Mouse (Mus musculus) stomach, embryonic 16.5 days (tissue): ENCODE measurements around the gene Gp1ba. TPM values are rescaled to one million over a fixed set of nuclear protein-coding genes. Genes with fewer than 3 reads are reported as not detected.

Experiments used
- ATAC-seq: fragments of 200-750 bp; cut with Nextera tagmentation; 2 replicates; pipeline ENCODE4 v1.8.0; 2017; ENCODE audit warnings: moderate number of reproducible peaks, moderate TSS enrichment; ENCODE audit not compliant: insufficient read depth, low FRiP score
- H3K27ac ChIP-seq: fragments of 300-500 bp; sonication (generic); 2 replicates; pipeline ENCODE4 v1.5.1; 2014; ENCODE audit warnings: low read length
- H3K27me3 ChIP-seq: fragments of 300-500 bp; sonication (generic); 2 replicates; pipeline ENCODE4 v1.6.1; 2014; ENCODE audit warnings: low read length, control low read depth, mixed read lengths; ENCODE audit not compliant: control insufficient read depth, insufficient read depth
- H3K36me3 ChIP-seq: fragments of 300-500 bp; sonication (generic); 2 replicates; pipeline ENCODE4 v1.6.1; 2014; ENCODE audit warnings: low read length; ENCODE audit not compliant: control insufficient read depth, insufficient read depth
- H3K4me1 ChIP-seq: fragments of 300-500 bp; sonication (generic); 2 replicates; pipeline ENCODE4 v1.6.1; 2014; ENCODE audit warnings: low read length, control low read depth, mixed read lengths; ENCODE audit not compliant: control insufficient read depth, insufficient read depth
- H3K4me2 ChIP-seq: fragments of 300-500 bp; sonication (generic); 2 replicates; pipeline ENCODE4 v1.6.1; 2014; ENCODE audit warnings: low read depth, low read length, mixed read lengths
- H3K4me3 ChIP-seq: fragments of 300-500 bp; sonication (generic); replicated peaks from 2 replicates; pipeline ENCODE4 v1.5.1; 2014; ENCODE audit warnings: mild to moderate bottlenecking, low read length
- H3K9ac ChIP-seq: fragments of 300-500 bp; sonication (generic); 2 replicates; pipeline ENCODE4 v1.6.1; 2014; ENCODE audit warnings: low read length
- H3K9me3 ChIP-seq: fragments of 300-500 bp; sonication (generic); replicated peaks from 2 replicates; pipeline ENCODE4 v1.6.1; 2016; ENCODE audit warnings: low read length, control low read depth; ENCODE audit not compliant: control insufficient read depth
- WGBS: fragments of 180-500 bp; shearing (Covaris S2); extraction: QIAGEN DNeasy Blood & Tissue Kit; methylation state at CpG from one replicate; pipeline ENCODE4 v1.1.7; 2014; 5-methylcytosine and 5-hydroxymethylcytosine counted together
- polyA plus RNA-seq: library from polyadenylated mRNA; unstranded; fragments of >200 nt; fragmentation: Nextera tagmentation; extraction: Ambion mirVana; gene quantifications from 2 replicates; pipeline ENCODE4 v1.2.1, GENCODE M21; 2015

The Gp1ba gene
- polyA plus RNA-seq, 1 experiment from 2014 or later: 0.19 TPM

- 69% methylated on average over 12 of the region's 12 CpGs for WGBS
- H3K36me3 ChIP-seq: peaks cover 5% of the 10 kb centered on the region; the same call in 1 of the 2 replicates
These were observed 42.2 kb downstream of the Gp1ba start for GRCm38 (mm10) chr11:70681170-70681569.

DNA sequence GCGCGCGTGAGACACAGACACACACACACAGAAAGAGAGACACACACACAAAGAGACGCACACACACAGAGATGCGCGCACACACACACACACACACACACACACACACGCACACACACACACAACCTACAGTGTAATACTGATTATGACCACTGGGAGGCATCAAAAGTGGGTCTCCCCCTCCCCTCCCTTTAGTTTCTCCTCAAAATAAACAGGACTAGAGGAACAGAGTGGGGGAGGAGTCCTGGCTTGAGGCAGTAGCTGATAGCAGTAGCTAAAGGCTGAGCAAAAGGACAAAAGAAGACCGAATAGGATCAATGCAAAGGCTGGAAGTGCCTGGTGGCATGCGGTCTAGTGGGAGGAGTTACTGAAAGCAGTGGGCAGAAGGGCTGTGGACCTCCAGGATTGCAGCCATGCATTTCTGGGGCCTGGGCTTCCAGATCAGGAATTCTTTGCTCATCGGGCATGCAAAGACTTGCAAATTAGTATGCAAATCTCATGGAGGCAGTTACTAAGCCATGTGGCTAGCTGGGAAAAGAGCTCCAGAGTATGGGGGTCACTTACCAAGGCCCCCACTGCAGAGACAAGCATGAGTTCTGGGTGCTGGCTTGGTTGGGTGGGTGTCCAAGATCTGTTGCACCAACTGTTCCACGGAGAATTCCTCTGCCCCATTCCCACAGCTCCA lies 43.1 kb downstream of the Gp1ba start:
- Histone ChIP-seq H3K4me2 (no peak overlapping the region), H3K9me3 (no peaks in the 10 kb centered on the region), H3K27ac (no peak overlapping the region), H3K9ac (0 out of 2 replicates have a peak overlapping the region, but pooled peaks have one; percentile 37), H3K36me3 (peaks cover 5% of the 10 kb centered on the region; the same call in 1 of the 2 replicates), H3K27me3 (no peaks in the 10 kb centered on the region), H3K4me3 (no peak overlapping the region), H3K4me1 (peaks cover 13% of the 10 kb centered on the region; the same call in 1 of the 2 replicates)
- ATAC-seq: 0 out of 2 replicates have a peak, but pooled peaks have one; percentile 18
- 27% methylated on average over 11 of the region's 11 CpGs for WGBS

More at GRCm38 (mm10) chr11:70681170-70681569, 42.2 kb downstream of the Gp1ba start:
- Histone ChIP-seq H3K9ac (no peak overlapping the region), H3K4me3 (no peak overlapping the region), H3K4me2 (no peak overlapping the region), H3K27me3 (no peaks in the 10 kb centered on the region), H3K4me1 (peaks cover 6% of the 10 kb centered on the region; the same call in 1 of the 2 replicates), H3K9me3 (no peaks in the 10 kb centered on the region), H3K27ac (no peak overlapping the region)
- no peak for ATAC-seq

GRCm38 (mm10) chr11:70683640-70684039 lies 44.7 kb downstream of the Gp1ba start:
- H3K27me3 ChIP-seq: no peaks in the 10 kb centered on the region
- no peak overlapping the region for H3K9ac ChIP-seq
- H3K27ac ChIP-seq: no peak overlapping the region
- no peaks in the 10 kb centered on the region for H3K9me3 ChIP-seq
- ATAC-seq: no peak
- no peak overlapping the region for H3K4me2 ChIP-seq
- peaks cover 19% of the 10 kb centered on the region for H3K4me1 ChIP-seq
- no peak overlapping the region for H3K4me3 ChIP-seq
- 85% methylated on average over 5 of the region's 5 CpGs for WGBS
- H3K36me3 ChIP-seq: peaks cover 5% of the 10 kb centered on the region; the same call in 1 of the 2 replicates

- H3K4me2 ChIP-seq: peak overlapping the region; percentile 80
- 2% methylated on average over 16 of the region's 16 CpGs for WGBS
- H3K27me3 ChIP-seq: no peaks in the 10 kb centered on the region
- peak overlapping the region; percentile 90 for H3K27ac ChIP-seq
- peak overlapping the region; percentile 85 for H3K4me3 ChIP-seq
- H3K9ac ChIP-seq: peak overlapping the region; percentile 95
- H3K36me3 ChIP-seq: no peaks in the 10 kb centered on the region
- H3K9me3 ChIP-seq: no peaks in the 10 kb centered on the region
- peaks cover 23% of the 10 kb centered on the region for H3K4me1 ChIP-seq
- peak; percentile 51; the same call in 1 of the 2 replicates for ATAC-seq
These were observed 48.1 kb downstream of the Gp1ba start for GRCm38 (mm10) chr11:70686901-70687566.

- peak within 1 kb of the TSS; percentile 85 for H3K4me3 ChIP-seq
- H3K27me3 ChIP-seq: no peaks in the 10 kb centered on the region
- no peaks in the 10 kb centered on the region for H3K36me3 ChIP-seq
- H3K9me3 ChIP-seq: no peaks in the 10 kb centered on the region
- peak within 1 kb of the TSS; percentile 80 for H3K4me2 ChIP-seq
- H3K27ac ChIP-seq: peak within 1 kb of the TSS; percentile 90
- peak; percentile 89 for ATAC-seq
- peak within 1 kb of the TSS; percentile 95 for H3K9ac ChIP-seq
- peaks cover 19% of the 10 kb centered on the region for H3K4me1 ChIP-seq
- WGBS: under 1% methylated on average over 55 of the region's 55 CpGs
These were observed 48.8 kb downstream of the Gp1ba start, which contains the start of gene Camta2 for GRCm38 (mm10) chr11:70687601-70688199. TSS of gene Camta2 (minus strand) at chr11:70688105.

DNA sequence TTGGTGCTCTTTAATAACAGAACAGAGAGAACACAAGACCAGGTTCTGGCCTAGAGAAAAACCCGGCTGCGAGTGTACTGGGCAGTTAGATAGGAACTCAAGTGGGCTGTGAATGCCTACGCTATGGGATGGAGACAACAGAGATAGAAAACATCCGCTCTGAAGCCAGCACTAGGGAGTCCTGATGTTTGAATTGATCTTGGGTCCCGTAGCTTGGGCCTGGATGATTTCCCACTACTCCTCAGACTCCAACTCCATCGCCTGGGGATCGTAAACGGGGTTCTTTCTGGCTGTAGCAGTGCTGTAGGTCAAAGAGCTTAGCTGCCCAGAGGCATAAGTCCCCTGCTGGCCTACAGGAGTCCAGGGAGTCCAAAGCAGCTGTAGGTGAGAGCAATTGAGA lies 49.5 kb downstream of the Gp1ba start:
- WGBS: 16% methylated on average over 8 of the region's 8 CpGs
- ATAC-seq: no peak
- peak overlapping the region; percentile 95 for H3K9ac ChIP-seq
- no peaks in the 10 kb centered on the region for H3K27me3 ChIP-seq
- H3K4me3 ChIP-seq: peak overlapping the region; percentile 85
- H3K36me3 ChIP-seq: no peaks in the 10 kb centered on the region
- H3K4me2 ChIP-seq: peak overlapping the region; percentile 80
- no peaks in the 10 kb centered on the region for H3K9me3 ChIP-seq
- peaks cover 19% of the 10 kb centered on the region for H3K4me1 ChIP-seq
- peak overlapping the region; percentile 90 for H3K27ac ChIP-seq

- Histone ChIP-seq H3K4me2 (no peak overlapping the region), H3K27ac (no peak overlapping the region), H3K36me3 (no peaks in the 10 kb centered on the region), H3K4me3 (no peak overlapping the region), H3K4me1 (peaks cover 19% of the 10 kb centered on the region), H3K9me3 (no peaks in the 10 kb centered on the region), H3K9ac (no peak overlapping the region), H3K27me3 (no peaks in the 10 kb centered on the region)
- no peak for ATAC-seq
- 42% methylated on average over 4 of the region's 4 CpGs for WGBS
These were observed 50.7 kb downstream of the Gp1ba start for GRCm38 (mm10) chr11:70689578-70689977.
